Mouse (Mus musculus): ENCODE data around the gene Acot8. TPM values are rescaled to one million over a fixed set of nuclear protein-coding genes. Genes with fewer than 3 reads are reported as not detected.

Gene Acot8
- polyA plus RNA-seq (2014; fragmentation: Illumina TruSeq; extraction: RNeasy Lipid Tissue Mini Kit (QIAGEN cat#74804)) = not detected

DNA sequence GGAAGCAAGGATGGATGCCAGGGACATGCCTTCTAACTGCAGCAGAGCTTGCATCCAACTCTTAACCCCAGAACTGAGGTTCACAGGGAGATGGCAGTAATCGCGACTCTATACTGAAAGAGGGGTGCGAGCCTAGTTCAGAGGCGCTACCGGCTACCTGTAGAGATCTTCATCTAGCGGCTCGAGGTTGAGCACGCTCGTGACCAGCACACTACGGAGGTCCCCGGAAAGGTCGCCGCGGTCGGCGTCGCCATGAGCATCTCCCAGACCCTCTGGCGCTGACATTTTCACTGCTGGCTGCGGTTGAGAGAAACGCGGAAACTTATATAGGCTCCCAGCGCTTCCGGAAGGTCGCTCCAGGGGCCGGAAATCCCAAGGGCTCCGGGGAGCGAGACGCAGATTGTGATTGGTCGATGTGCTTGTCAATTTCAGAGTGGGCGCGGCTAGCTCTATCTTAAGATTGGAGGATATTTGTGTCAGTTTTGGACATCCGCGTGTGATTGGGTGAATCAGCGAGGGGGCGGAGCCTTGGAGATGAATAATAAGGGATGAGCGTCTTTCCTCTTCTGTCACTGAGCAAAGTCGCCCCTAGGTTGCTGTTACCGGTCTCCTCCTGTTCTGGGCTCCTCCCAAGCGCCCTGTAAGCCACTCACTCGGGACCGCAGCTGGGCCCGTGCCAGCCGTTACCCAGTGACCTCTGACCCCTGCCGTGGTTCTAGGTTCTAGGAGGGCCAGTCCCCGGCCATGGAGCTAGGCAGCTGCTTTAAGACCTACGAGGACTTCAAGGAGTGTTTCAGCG lies at the start of gene Acot8, which contains the start of gene Zswim3:
Gene Acot8, minus strand, starts transcription at position 350 of the 799 bp plus-strand sequence.
Gene Zswim3, plus strand, starts transcription at position 566 of the 799 bp plus-strand sequence.

DNA sequence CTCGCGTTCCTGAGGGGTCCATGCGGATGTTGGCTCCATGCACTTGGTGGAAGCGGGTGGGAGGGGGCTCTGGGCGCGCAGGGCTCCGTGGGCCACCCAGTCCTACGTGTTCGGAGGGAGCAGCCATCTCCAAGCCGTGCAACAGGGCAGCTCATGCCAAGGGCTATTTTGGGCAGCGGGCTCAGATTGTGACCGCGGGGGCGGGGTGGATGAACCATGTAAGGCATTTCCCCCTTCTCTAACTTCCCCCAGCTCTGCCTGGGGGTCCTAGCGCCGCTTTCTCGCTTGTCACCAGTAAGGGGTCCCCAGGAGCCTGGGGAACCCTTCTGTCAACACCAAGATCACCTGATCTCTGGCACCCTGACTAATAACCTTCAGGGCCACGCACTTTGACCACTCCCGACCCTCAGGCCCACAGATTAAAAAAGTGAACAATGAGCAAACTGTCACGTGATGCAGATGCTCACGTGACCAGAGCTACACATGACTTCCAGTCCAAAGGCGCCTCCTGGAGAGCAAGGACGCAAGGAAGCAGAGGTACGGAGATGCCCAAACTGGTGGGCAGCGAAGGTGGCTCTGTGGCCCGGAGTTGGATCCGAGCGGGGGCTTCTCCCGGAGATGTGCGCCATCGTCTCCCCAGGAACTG lies 28.8 kb upstream of the Acot8 start, which contains the start of gene Neurl2:
Gene Neurl2, minus strand, starts transcription at position 143 of the 646 bp plus-strand sequence.

DNA sequence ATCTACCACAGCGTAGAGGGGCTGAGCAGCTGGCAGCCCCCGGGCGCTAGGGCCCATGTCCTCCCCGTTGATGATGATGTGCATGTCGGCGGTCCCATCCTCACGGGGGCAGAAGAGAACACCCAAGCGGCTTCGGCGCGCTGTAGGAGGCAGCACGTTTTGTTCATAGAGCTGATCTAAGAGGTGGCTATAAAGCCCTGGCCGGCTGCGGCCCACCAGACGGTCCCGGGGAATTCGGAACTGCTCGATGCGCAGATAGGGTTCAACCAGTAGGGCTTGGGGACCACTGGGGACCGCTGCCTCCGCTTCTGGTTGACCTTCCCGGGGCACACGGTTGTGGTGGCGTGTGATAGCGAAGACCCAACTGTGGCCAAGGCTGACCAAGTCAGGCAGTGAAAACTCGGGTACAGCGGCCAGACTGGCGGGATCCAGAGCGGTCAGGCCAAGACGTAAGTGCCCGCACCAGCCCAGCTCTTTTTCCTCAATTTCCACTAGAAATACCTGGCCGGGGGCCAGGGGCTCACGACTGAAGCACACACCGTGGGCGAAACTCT lies 28.1 kb upstream of the Acot8 start, which contains the start of gene Ctsa:
Gene Ctsa, plus strand, starts transcription at position 126 of the 554 bp plus-strand sequence.

DNA sequence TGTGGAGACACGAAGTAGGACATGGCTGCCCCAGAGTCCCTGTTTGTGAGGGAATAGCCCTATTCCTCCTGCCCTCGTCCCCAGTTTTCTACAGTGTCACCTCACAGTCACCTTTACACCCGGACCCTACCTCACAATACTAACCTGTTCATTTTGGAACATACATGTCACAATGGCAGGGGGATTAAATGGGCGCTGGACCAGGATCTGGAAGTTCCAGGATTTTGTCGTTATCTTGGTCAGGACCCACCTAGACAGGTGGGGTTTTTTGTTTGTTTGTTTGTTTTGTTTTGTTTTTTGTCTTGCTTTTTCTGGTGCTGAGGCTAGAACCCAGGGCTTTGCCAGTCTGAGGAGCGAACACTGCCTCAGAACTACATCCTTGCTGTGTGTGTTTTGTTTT lies 23.8 kb upstream of the Acot8 start, which contains the start of gene Spata25:
Gene Spata25, minus strand, starts transcription at position 101 of the 400 bp plus-strand sequence.

DNA sequence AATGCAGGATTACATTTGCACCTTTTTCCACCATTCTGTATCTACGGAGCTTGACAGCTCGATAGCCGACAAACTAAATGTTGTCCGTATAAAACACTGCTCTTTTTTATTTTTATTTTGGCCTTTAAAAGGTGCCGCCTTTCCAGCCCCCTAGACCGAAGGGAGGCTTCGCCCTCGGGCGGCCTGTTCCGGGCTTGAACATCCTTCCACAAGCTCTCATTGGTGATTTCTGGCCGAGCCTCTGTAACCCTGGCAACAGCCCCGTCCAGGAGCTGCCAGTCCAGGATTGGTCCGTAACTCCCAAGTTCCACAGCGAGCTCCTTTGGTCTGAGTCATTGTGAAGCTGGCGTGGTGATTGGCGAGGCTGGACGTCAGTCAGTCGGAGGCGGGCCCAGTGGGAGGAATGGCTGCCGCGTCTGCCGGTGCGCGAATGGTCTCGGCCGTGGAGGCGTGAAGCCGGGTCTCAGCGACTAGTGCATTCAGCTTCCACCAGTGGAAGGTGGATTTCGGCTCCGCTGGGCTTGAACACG lies 18.0 kb upstream of the Acot8 start, which contains the start of gene Zswim1:
Gene Zswim1, plus strand, starts transcription at position 51 of the 530 bp plus-strand sequence.

DNA sequence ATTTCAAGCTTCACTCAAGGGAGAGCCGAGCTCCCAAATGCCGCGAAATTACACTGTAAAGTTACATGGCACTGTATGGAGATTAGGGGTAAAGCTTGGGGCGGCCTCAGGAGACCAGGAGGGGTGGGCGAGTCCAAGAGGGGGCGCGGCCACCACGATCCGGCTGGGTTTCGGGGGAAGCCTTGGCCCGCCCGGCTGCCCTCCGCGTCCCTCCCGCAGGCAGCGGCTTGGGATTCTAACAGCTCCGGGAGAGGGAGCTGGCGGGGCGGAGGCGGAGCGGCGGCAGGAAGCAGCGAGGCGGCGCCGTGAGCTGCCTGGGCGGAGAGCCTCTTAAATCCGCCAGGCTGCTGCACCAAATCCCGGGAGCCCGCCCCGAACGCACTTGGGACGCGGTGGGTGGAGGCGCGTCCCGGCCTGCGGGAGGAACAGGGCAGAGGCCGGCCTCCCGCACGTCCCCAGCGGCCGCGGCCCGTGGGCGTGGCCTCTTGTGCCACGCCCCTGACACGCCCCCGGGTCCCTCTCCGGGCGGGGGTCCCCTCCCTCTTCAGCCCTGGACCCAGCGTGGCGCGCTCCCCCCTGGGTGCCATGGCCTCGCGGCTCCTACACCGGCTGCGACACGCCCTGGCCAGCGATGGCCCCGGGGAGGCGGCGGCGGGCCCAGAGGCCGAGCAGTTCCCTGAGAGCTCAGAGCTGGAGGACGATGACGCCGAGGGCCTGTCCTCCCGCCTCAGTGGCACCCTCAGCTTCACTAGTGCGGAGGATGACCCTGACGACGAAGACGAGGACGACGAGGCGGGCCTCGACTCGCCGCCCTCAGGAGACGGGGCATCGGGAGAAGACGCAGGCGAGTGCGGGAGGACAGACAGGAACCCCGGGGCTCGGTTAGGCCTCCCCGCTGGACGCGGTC lies 18.9 kb downstream of the Acot8 start, which contains the start of gene Snx21:
Gene Snx21, plus strand, starts transcription at position 343 of the 907 bp plus-strand sequence.

DNA sequence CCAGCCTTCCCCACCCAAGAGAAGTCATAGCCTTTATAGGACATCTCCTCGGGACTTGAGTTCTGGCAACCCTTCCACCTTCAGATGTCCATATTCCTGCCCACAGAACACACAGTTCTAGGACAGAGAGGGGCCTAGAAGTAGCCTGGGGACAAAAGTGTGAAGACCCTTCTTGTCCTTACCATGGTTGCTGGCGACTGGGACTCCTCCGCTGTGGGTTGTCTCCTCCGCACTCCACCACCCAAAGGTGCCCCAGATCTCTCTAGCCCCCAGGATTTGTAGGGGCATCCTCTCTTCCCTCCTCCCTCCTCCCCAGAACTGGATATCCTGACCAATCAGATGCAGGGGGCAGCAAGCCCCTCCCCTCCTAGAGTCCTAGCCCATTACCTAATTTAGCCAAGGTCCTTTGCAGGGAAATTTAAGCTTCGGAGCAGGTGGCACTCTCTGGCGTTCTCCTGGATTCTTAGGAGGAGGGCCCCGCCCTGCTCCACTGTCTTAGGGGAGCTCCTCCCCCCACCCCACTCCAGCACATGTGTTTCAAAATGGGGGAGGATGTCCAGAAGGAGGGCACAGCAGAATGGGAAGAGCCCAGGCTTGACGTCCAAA lies 25.1 kb downstream of the Acot8 start, which contains the start of gene Tnnc2:
Gene Tnnc2, minus strand, starts transcription at position 487 of the 606 bp plus-strand sequence.

DNA sequence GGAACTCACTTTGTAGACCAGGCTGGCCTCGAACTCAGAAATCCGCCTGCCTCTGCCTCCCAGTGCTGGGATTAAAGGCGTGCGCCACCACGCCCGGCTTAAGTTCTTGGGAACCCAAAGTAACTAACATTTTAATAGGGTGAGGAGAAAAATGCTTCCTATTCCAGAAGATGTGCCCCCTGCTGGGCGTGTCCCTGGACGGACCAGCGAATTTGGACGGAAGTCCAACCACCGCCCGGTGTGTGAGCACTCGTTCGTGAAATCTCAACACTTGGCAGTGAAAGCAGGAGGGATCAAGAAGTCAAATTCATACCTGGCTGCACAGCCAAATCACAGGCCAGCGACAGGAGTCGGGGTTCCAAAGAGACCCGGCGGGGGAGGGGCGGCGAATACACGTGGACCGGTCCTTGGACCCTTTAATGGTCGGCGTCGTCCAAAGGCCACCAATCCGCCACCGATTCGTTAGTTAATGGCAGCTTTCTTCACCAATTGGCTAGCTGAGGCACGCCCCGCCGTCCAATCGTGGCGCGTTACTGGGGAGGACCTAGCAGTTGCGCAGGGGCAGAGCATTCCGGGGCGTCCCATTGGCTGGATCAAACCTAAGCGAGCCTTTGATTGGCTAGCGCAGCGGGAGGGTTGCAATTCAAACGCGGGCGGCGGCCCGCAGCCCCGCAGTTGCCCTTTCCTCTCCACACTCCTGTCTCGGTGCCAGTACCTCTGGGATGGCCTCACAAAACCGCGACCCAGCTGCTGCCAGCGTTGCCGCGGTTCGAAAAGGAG lies 35.2 kb downstream of the Acot8 start, which contains the start of gene Ube2c:
Gene Ube2c, plus strand, starts transcription at position 641 of the 780 bp plus-strand sequence.

DNA sequence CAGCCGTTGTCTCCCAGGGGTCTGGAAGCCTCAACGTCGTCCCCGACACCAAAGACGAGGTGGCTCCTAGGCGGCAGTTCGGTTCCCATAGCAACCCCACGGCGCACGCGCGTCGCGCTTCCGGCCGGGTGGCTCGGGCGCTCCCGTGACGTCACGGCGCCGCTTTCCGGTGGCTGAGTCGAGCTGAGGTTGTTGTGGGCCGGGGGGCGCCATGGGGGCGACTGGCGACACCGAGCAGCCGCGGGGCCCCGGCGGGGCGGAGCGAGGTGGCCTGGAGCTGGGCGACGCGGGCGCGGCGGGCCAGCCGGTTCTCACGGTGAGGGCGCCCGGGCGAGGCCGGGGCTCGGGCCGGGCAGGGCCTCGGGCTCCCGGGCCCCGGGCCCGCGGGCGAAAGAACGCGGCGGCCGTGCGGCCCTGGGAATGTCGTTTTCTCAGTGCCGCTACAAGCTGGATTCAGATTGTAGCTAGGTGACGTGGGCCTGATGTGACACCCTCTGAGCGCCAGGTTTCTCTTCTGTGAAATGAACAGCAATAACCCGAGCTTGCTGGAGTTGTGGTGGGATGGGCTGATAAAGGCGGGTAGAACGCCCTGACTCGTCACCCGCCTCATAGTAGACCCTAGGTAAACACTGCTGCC lies 58.7 kb downstream of the Acot8 start, which contains the start of the genes Wfdc3 and Dnttip1:
Gene Wfdc3, minus strand, starts transcription at position 89 of the 637 bp plus-strand sequence.
Gene Dnttip1, plus strand, starts transcription at position 141 of the 637 bp plus-strand sequence.

Other genes with a start within 250 kb of the Acot8 start
- 1.8 TPM for gene Wfdc2, start 242.5 kb downstream of the Acot8 start, polyA plus RNA-seq (2014; fragmentation: Illumina TruSeq; extraction: RNeasy Lipid Tissue Mini Kit (QIAGEN cat#74804))
- not detected for gene Spint3, start 231.4 kb downstream of the Acot8 start, polyA plus RNA-seq (2014; fragmentation: Illumina TruSeq; extraction: RNeasy Lipid Tissue Mini Kit (QIAGEN cat#74804))
- 0.66 TPM for gene Wfdc6a, start 219.4 kb downstream of the Acot8 start, polyA plus RNA-seq (2014; fragmentation: Illumina TruSeq; extraction: RNeasy Lipid Tissue Mini Kit (QIAGEN cat#74804))
- gene Eppin, start 211.3 kb downstream of the Acot8 start, polyA plus RNA-seq (2014; fragmentation: Illumina TruSeq; extraction: RNeasy Lipid Tissue Mini Kit (QIAGEN cat#74804)) = not detected
- gene Wfdc6b, start 191.4 kb downstream of the Acot8 start, polyA plus RNA-seq (2014; fragmentation: Illumina TruSeq; extraction: RNeasy Lipid Tissue Mini Kit (QIAGEN cat#74804)) = not detected
- gene Wfdc8, start 191.3 kb downstream of the Acot8 start, polyA plus RNA-seq (2014; fragmentation: Illumina TruSeq; extraction: RNeasy Lipid Tissue Mini Kit (QIAGEN cat#74804)) = not detected
- not detected for gene Wfdc16, start 166.1 kb downstream of the Acot8 start, polyA plus RNA-seq (2014; fragmentation: Illumina TruSeq; extraction: RNeasy Lipid Tissue Mini Kit (QIAGEN cat#74804))
- gene Wfdc10, start 148.8 kb downstream of the Acot8 start, polyA plus RNA-seq (2014; fragmentation: Illumina TruSeq; extraction: RNeasy Lipid Tissue Mini Kit (QIAGEN cat#74804)) = 4.0 TPM
- gene Wfdc9, start 148.3 kb downstream of the Acot8 start, polyA plus RNA-seq (2014; fragmentation: Illumina TruSeq; extraction: RNeasy Lipid Tissue Mini Kit (QIAGEN cat#74804)) = not detected
- gene Wfdc11, start 130.8 kb downstream of the Acot8 start, polyA plus RNA-seq (2014; fragmentation: Illumina TruSeq; extraction: RNeasy Lipid Tissue Mini Kit (QIAGEN cat#74804)) = not detected
- gene Wfdc13, start 119.8 kb downstream of the Acot8 start, polyA plus RNA-seq (2014; fragmentation: Illumina TruSeq; extraction: RNeasy Lipid Tissue Mini Kit (QIAGEN cat#74804)) = not detected
- not detected for gene Spint4, start 106.4 kb downstream of the Acot8 start, polyA plus RNA-seq (2014; fragmentation: Illumina TruSeq; extraction: RNeasy Lipid Tissue Mini Kit (QIAGEN cat#74804))
- not detected for gene Spint5, start 89.6 kb downstream of the Acot8 start, polyA plus RNA-seq (2014; fragmentation: Illumina TruSeq; extraction: RNeasy Lipid Tissue Mini Kit (QIAGEN cat#74804))
- 0.57 TPM for gene Wfdc3, start 59.0 kb downstream of the Acot8 start, polyA plus RNA-seq (2014; fragmentation: Illumina TruSeq; extraction: RNeasy Lipid Tissue Mini Kit (QIAGEN cat#74804))
- gene Dnttip1, start 58.9 kb downstream of the Acot8 start, polyA plus RNA-seq (2014; fragmentation: Illumina TruSeq; extraction: RNeasy Lipid Tissue Mini Kit (QIAGEN cat#74804)) = 5.2 TPM
- gene Ube2c, start 35.0 kb downstream of the Acot8 start, polyA plus RNA-seq (2014; fragmentation: Illumina TruSeq; extraction: RNeasy Lipid Tissue Mini Kit (QIAGEN cat#74804)) = 21.0 TPM
- gene Tnnc2, start 24.9 kb downstream of the Acot8 start, polyA plus RNA-seq (2014; fragmentation: Illumina TruSeq; extraction: RNeasy Lipid Tissue Mini Kit (QIAGEN cat#74804)) = not detected
- 2.3 TPM for gene Snx21, start 19.1 kb downstream of the Acot8 start, polyA plus RNA-seq (2014; fragmentation: Illumina TruSeq; extraction: RNeasy Lipid Tissue Mini Kit (QIAGEN cat#74804))
- gene Zswim3, start 216 bp upstream of the Acot8 start, polyA plus RNA-seq (2014; fragmentation: Illumina TruSeq; extraction: RNeasy Lipid Tissue Mini Kit (QIAGEN cat#74804)) = 3.5 TPM
- gene Zswim1, start 17.8 kb upstream of the Acot8 start, polyA plus RNA-seq (2014; fragmentation: Illumina TruSeq; extraction: RNeasy Lipid Tissue Mini Kit (QIAGEN cat#74804)) = 3.2 TPM
- not detected for gene Spata25, start 23.7 kb upstream of the Acot8 start, polyA plus RNA-seq (2014; fragmentation: Illumina TruSeq; extraction: RNeasy Lipid Tissue Mini Kit (QIAGEN cat#74804))
- 36.8 TPM for gene Ctsa, start 28.0 kb upstream of the Acot8 start, polyA plus RNA-seq (2014; fragmentation: Illumina TruSeq; extraction: RNeasy Lipid Tissue Mini Kit (QIAGEN cat#74804))
- not detected for gene Neurl2, start 28.6 kb upstream of the Acot8 start, polyA plus RNA-seq (2014; fragmentation: Illumina TruSeq; extraction: RNeasy Lipid Tissue Mini Kit (QIAGEN cat#74804))
- gene Pltp, start 52.8 kb upstream of the Acot8 start, polyA plus RNA-seq (2014; fragmentation: Illumina TruSeq; extraction: RNeasy Lipid Tissue Mini Kit (QIAGEN cat#74804)) = 3.1 TPM
- 4.6 TPM for gene Pcif1, start 74.4 kb upstream of the Acot8 start, polyA plus RNA-seq (2014; fragmentation: Illumina TruSeq; extraction: RNeasy Lipid Tissue Mini Kit (QIAGEN cat#74804))
- not detected for gene Zfp335, start 106.9 kb upstream of the Acot8 start, polyA plus RNA-seq (2014; fragmentation: Illumina TruSeq; extraction: RNeasy Lipid Tissue Mini Kit (QIAGEN cat#74804))
- gene Mmp9, start 135.9 kb upstream of the Acot8 start, polyA plus RNA-seq (2014; fragmentation: Illumina TruSeq; extraction: RNeasy Lipid Tissue Mini Kit (QIAGEN cat#74804)) = 8.1 TPM
- gene Slc12a5, start 155.9 kb upstream of the Acot8 start, polyA plus RNA-seq (2014; fragmentation: Illumina TruSeq; extraction: RNeasy Lipid Tissue Mini Kit (QIAGEN cat#74804)) = 1.5 TPM
- gene Ncoa5, start 230.0 kb upstream of the Acot8 start, polyA plus RNA-seq (2014; fragmentation: Illumina TruSeq; extraction: RNeasy Lipid Tissue Mini Kit (QIAGEN cat#74804)) = 19.7 TPM

All from ovary, adult 10 weeks (tissue).